Mouse (Mus musculus): ENCODE measurements around the gene Dock1.

- no peak for TF ChIP-seq POLR2A (IDR thresholded peaks at IDR 0.05; ENCODE audit: low read depth, low read length)
- no peak for TF ChIP-seq CTCF (conservative IDR thresholded peaks at IDR 0.05 in 1 of 2, IDR thresholded peaks at IDR 0.05 in 1 of 2; ENCODE audit: low read depth in 2 of 2, low read length in 2 of 2)
- TF ChIP-seq CHD1 (IDR thresholded peaks at IDR 0.05; ENCODE audit: low read depth, low read length), result no peak
- no peak for TF ChIP-seq UBTF (IDR thresholded peaks at IDR 0.05; ENCODE audit: low read depth, low read length)
These were observed 526.4 kb downstream of the Dock1 start for GRCm38 (mm10) chr7:135196828-135197227.

Measured in CH12.LX (cell line).